Mouse (Mus musculus) stomach, embryonic 14.5 days (tissue): ENCODE results near the gene Pikfyve. TPM values are rescaled to one million over a fixed set of nuclear protein-coding genes. Genes with fewer than 3 reads are reported as not detected.

ENCODE experiments used
- ATAC-seq: fragments of 200-750 bp; cut with Nextera tagmentation; 2 replicates; pipeline ENCODE4 v1.8.0; 2017; ENCODE audit warnings: low read depth, moderate TSS enrichment; ENCODE audit not compliant: insufficient number of reproducible peaks, insufficient read depth, low FRiP score
- H3K27ac ChIP-seq: fragments of 300-500 bp; sonication (generic); 2 replicates; pipeline ENCODE4 v1.5.1; 2014; ENCODE audit warnings: mild to moderate bottlenecking, low read length, moderate library complexity, mixed read lengths
- H3K27me3 ChIP-seq: fragments of 300-500 bp; sonication (generic); 2 replicates; pipeline ENCODE4 v1.6.1; 2014; ENCODE audit warnings: low read length, control low read depth, mixed read lengths; ENCODE audit not compliant: control insufficient read depth, insufficient read depth
- H3K36me3 ChIP-seq: fragments of 300-500 bp; sonication (generic); 2 replicates; pipeline ENCODE4 v1.6.1; 2014; ENCODE audit warnings: mild to moderate bottlenecking, control low read depth, low read length, moderate library complexity, mixed read lengths; ENCODE audit not compliant: control insufficient read depth, insufficient read depth
- H3K4me1 ChIP-seq: fragments of 300-500 bp; sonication (generic); 2 replicates; pipeline ENCODE4 v1.6.1; 2014; ENCODE audit warnings: low read length, control low read depth, mixed read lengths; ENCODE audit not compliant: control insufficient read depth, insufficient read depth
- H3K4me2 ChIP-seq: fragments of 300-500 bp; sonication (generic); replicated peaks from 2 replicates; pipeline ENCODE4 v1.6.1; 2014; ENCODE audit warnings: low read depth, low read length, control low read depth
- H3K4me3 ChIP-seq: fragments of 300-500 bp; sonication (generic); 2 replicates; pipeline ENCODE4 v1.5.1; 2014; ENCODE audit warnings: low read depth, low read length, control low read depth
- H3K9ac ChIP-seq: fragments of 300-500 bp; sonication (generic); replicated peaks from 2 replicates; pipeline ENCODE4 v1.6.1; 2014; ENCODE audit warnings: low read depth, mild to moderate bottlenecking, control low read depth, low read length, moderate library complexity, mixed read lengths
- H3K9me3 ChIP-seq: fragments of 300-500 bp; sonication (generic); 2 replicates; pipeline ENCODE4 v1.6.1; 2016; ENCODE audit warnings: low read depth, low read length, control low read depth; ENCODE audit not compliant: control insufficient read depth
- WGBS: fragments of 180-500 bp; shearing (Covaris S2); extraction: QIAGEN DNeasy Blood & Tissue Kit; methylation state at CpG from one replicate; pipeline ENCODE4 v1.1.7; 2014; 5-methylcytosine and 5-hydroxymethylcytosine counted together
- polyA plus RNA-seq: library from polyadenylated mRNA; unstranded; fragments of >200 nt; fragmentation: Nextera tagmentation; extraction: Ambion mirVana; gene quantifications from 2 replicates; pipeline ENCODE4 v1.2.1, GENCODE M21; 2014

Pikfyve gene
- polyA plus RNA-seq, 1 experiment from 2014 or later, result 18.7 TPM

- no peak for ATAC-seq
- no peak overlapping the region for H3K9ac ChIP-seq
- H3K27ac ChIP-seq, result no peak overlapping the region
- H3K4me1 ChIP-seq, result peaks cover 6% of the 10 kb centered on the region; the same call in 1 of the 2 replicates
- no peak overlapping the region for H3K4me2 ChIP-seq
- H3K4me3 ChIP-seq, result no peak overlapping the region
- peaks cover 11% of the 10 kb centered on the region for H3K36me3 ChIP-seq
- H3K27me3 ChIP-seq, result no peaks in the 10 kb centered on the region
- H3K9me3 ChIP-seq, result no peaks in the 10 kb centered on the region
- WGBS, result 87% methylated on average over 4 of the region's 4 CpGs
These were observed 3.7 kb downstream of the Pikfyve start for GRCm38 (mm10) chr1:65190172-65190571.

DNA sequence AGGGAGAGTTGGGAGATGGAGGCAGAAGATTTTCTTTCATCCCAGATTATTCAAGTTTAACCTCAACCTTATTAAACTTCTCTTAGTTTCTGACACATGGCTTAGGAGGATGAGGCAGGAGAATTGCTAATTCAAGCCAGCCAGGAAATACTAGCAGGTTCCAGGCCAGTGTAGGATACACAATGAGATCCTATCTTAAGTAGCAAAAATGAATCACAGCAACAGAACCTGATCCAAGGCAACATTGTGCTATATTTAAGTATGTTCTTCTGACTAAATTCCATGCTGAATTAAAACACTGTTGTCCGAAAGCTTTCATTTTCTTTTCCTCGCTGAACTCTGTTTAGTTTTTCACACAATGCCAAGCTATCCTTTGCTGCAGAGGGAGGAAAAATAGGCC is 6.7 kb downstream of the Pikfyve start:
- H3K36me3 ChIP-seq, result peaks cover 19% of the 10 kb centered on the region
- 91% methylated on average over 2 of the region's 2 CpGs for WGBS
- H3K9me3 ChIP-seq, result no peaks in the 10 kb centered on the region
- no peak overlapping the region for H3K27ac ChIP-seq
- H3K9ac ChIP-seq, result no peak overlapping the region
- H3K4me1 ChIP-seq, result no peaks in the 10 kb centered on the region
- no peak overlapping the region for H3K4me3 ChIP-seq
- H3K4me2 ChIP-seq, result no peak overlapping the region
- H3K27me3 ChIP-seq, result no peaks in the 10 kb centered on the region
- no peak for ATAC-seq

- H3K27me3 ChIP-seq, result no peaks in the 10 kb centered on the region
- 92% methylated on average over 2 of the region's 2 CpGs for WGBS
These were observed 11.9 kb downstream of the Pikfyve start for GRCm38 (mm10) chr1:65198425-65198824.

DNA sequence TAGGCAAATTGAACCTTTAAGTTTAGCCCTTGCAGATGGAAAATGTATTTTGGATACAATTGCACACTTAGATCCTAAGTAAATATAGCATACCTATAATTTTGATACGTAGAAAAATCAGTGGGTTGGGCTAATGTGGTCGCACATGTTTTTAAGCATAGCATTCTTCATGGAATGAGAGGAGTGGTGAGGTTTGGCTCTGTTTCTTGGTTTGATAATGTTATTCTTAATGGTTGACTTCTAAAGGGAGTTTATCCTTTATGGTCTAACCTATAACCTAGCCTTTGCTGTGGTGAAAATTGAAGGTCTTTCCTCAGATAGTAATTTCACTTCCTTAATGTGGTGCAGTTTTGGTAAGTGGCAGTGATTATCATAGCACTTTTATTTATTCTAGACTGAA is 12.4 kb downstream of the Pikfyve start:
- H3K9me3 ChIP-seq, result no peaks in the 10 kb centered on the region
- ATAC-seq, result no peak
- no peaks in the 10 kb centered on the region for H3K27me3 ChIP-seq
- no peaks in the 10 kb centered on the region for H3K4me1 ChIP-seq
- H3K4me2 ChIP-seq, result no peak overlapping the region
- peaks cover 8% of the 10 kb centered on the region for H3K36me3 ChIP-seq
- H3K27ac ChIP-seq, result no peak overlapping the region
- WGBS, result 93% methylated on average over 2 of the region's 2 CpGs
- no peak overlapping the region for H3K9ac ChIP-seq
- no peak overlapping the region for H3K4me3 ChIP-seq

More at GRCm38 (mm10) chr1:65198425-65198824, 11.9 kb downstream of the Pikfyve start:
- H3K36me3 ChIP-seq, result peaks cover 8% of the 10 kb centered on the region
- no peak overlapping the region for H3K27ac ChIP-seq
- H3K9ac ChIP-seq, result no peak overlapping the region
- no peaks in the 10 kb centered on the region for H3K9me3 ChIP-seq
- ATAC-seq, result no peak
- no peak overlapping the region for H3K4me3 ChIP-seq
- H3K4me2 ChIP-seq, result no peak overlapping the region
- H3K4me1 ChIP-seq, result no peaks in the 10 kb centered on the region

DNA sequence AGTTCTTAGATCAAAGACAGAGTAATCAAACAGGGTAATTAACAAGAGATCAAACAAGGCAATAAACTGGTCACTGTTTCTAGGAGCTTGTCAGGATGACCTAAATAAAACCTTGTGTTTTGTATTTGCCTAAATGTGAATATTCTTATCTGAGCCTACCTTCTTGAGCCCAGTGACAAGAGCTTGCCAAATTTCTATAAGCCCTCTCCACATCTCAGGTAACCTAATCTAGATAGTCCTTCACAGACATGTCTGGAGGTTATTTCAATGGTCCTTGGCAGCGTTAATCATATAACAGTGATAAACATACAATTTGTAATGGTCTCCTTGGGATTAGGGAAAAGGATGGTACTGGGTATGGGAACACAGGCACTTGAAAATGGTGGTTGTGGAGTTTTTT is 17.8 kb downstream of the Pikfyve start:
- Histone ChIP-seq H3K27me3 (no peaks in the 10 kb centered on the region), H3K9ac (no peak overlapping the region), H3K4me2 (no peak overlapping the region), H3K4me3 (no peak overlapping the region), H3K36me3 (peaks cover 11% of the 10 kb centered on the region; the same call in 1 of the 2 replicates), H3K27ac (no peak overlapping the region), H3K9me3 (no peaks in the 10 kb centered on the region), H3K4me1 (no peaks in the 10 kb centered on the region)
- ATAC-seq, result no peak
- whole genome bisulfite sequencing, result 83% methylated on average over 1 of the region's 1 CpGs

- Histone ChIP-seq H3K9me3 (peaks cover 7% of the 10 kb centered on the region), H3K27me3 (no peaks in the 10 kb centered on the region), H3K9ac (no peak overlapping the region), H3K27ac (no peak overlapping the region), H3K4me1 (no peaks in the 10 kb centered on the region), H3K4me2 (no peak overlapping the region), H3K36me3 (no peaks in the 10 kb centered on the region; the same call in 1 of the 2 replicates), H3K4me3 (no peak overlapping the region)
- WGBS, result 88% methylated on average over 2 of the region's 2 CpGs
- no peak for ATAC-seq
These were observed 26.7 kb downstream of the Pikfyve start for GRCm38 (mm10) chr1:65213214-65213613.

GRCm38 (mm10) chr1:65217567-65217966 is 31.1 kb downstream of the Pikfyve start:
- Histone ChIP-seq H3K4me2 (no peak overlapping the region), H3K27ac (no peak overlapping the region), H3K9ac (no peak overlapping the region), H3K36me3 (peaks cover 13% of the 10 kb centered on the region), H3K27me3 (no peaks in the 10 kb centered on the region), H3K4me3 (no peak overlapping the region), H3K4me1 (no peaks in the 10 kb centered on the region), H3K9me3 (no peaks in the 10 kb centered on the region)
- WGBS, result 82% methylated on average over 2 of the region's 2 CpGs
- no peak for ATAC-seq

DNA sequence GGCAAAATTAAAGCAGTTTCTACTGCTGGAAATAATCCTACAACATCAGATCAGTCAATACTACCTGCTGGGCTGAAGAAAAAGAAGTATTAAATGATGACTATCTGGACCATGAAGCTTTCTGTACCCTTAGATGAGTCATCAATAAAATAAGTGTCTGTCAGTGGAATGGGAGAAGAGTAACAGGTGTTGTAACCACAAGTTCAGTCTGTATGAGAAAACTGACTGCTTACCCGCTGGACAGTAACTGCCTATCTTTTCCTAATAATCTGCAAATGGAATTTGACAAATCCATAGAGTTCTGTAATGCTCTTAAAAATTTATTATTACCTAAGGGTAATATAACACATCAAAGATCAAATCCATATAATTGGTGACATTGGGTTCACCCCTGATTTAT is 31.5 kb downstream of the Pikfyve start:
- H3K9me3 ChIP-seq, result no peaks in the 10 kb centered on the region
- no peaks in the 10 kb centered on the region for H3K27me3 ChIP-seq
- no peak overlapping the region for H3K4me3 ChIP-seq
- H3K27ac ChIP-seq, result no peak overlapping the region
- H3K9ac ChIP-seq, result no peak overlapping the region
- H3K4me2 ChIP-seq, result no peak overlapping the region
- ATAC-seq, result no peak
- 89% methylated on average over 1 of the region's 1 CpGs for whole genome bisulfite sequencing
- peaks cover 13% of the 10 kb centered on the region for H3K36me3 ChIP-seq
- H3K4me1 ChIP-seq, result no peaks in the 10 kb centered on the region

DNA sequence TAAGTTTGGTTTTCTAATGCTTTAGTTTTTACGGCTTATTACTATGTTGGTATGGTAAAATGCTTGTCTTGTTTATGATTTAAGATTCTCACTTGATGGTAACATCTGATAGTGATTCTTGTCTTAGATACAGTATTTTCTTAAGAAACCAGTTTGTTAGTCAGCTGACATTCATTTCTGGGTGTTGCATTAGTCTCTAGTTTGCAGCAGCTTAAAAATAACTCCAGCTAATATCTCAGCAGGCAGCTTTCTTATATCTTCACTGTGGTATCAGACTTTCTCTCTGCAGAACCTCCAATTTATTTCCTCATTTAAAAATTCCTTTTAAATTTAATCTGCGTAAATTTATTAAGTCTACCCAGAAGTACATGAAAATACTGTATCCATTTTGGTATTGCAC is 37.2 kb downstream of the Pikfyve start:
- Histone ChIP-seq H3K4me3 (no peak overlapping the region), H3K4me1 (no peaks in the 10 kb centered on the region), H3K36me3 (peaks cover 22% of the 10 kb centered on the region), H3K27me3 (no peaks in the 10 kb centered on the region), H3K9me3 (no peaks in the 10 kb centered on the region), H3K4me2 (no peak overlapping the region), H3K9ac (no peak overlapping the region), H3K27ac (no peak overlapping the region)
- no peak for ATAC-seq
- 97% methylated on average over 2 of the region's 2 CpGs for WGBS
